Mouse (Mus musculus) ES-Bruce4 (cell line): ENCODE measurements around the gene Dlgap4.

ENCODE experiments used
- CTCF ChIP-seq: IDR thresholded peaks from one replicate; pipeline ENCODE4 v1.8.1; 2011; ENCODE audit warnings: low read depth, low read length
- POLR2A ChIP-seq: IDR thresholded peaks from one replicate; pipeline ENCODE4 v1.8.1; 2011; ENCODE audit warnings: low read length; ENCODE audit not compliant: insufficient read depth

GRCm38 (mm10) chr2:156616513-156616912 is 3.0 kb downstream of the Dlgap4 start:
- TF ChIP-seq CTCF, result no peak
- no peak for TF ChIP-seq POLR2A
